Mouse (Mus musculus): ENCODE data around the gene Bmp8a.

- TF ChIP-seq POLR2A (IDR thresholded peaks at IDR 0.05; ENCODE audit: low read depth, low read length) = no peak
- no peak for TF ChIP-seq CTCF (IDR thresholded peaks at IDR 0.05; ENCODE audit: extremely low read depth, insufficient read depth, insufficient read length, insufficient replicate concordance)
Observed at GRCm38 (mm10) chr4:123358613-123359012, 15.6 kb upstream of the Bmp8a start.

Measured in spleen, adult 2 months (tissue).